Mouse (Mus musculus): ENCODE data around the gene Cngb1. TPM values are rescaled to one million over a fixed set of nuclear protein-coding genes. Genes with fewer than 3 reads are reported as not detected.

Cngb1 gene
- total RNA-seq, 1 experiment from 2014 or later: 2.6 TPM

- no peak for ATAC-seq (replicated peaks; ENCODE audit: low read depth, poor library complexity, severe bottlenecking)
These were observed 20.4 kb upstream of the Cngb1 start for GRCm38 (mm10) chr8:95326822-95327221.

GRCm38 (mm10) chr8:95324646-95325045 is 18.3 kb upstream of the Cngb1 start:
- no peak for ATAC-seq (replicated peaks; ENCODE audit: low read depth, poor library complexity, severe bottlenecking)

DNA sequence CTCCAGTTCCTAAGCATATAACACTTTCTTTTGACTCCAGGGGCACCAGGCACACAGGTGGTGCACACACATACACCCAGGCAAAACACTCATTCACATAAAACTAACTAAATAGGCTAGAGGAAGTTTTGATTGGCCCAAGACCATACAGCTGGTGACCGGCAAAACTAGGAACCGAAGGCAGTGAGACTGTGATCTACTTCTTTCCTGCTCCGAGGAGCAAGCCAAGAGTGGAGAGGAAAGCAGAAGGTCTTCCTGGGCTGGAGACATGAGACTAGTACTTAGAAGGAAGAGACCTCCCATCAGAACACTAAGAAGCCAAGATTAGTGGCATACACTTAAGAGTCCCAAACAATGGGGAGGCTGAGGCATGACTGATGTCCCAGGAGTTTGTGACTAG is 16.8 kb upstream of the Cngb1 start:
- ATAC-seq (replicated peaks; ENCODE audit: low read depth, poor library complexity, severe bottlenecking): no peak

GRCm38 (mm10) chr8:95320224-95321139 is 14.1 kb upstream of the Cngb1 start:
- ATAC-seq (replicated peaks; ENCODE audit: low read depth, poor library complexity, severe bottlenecking): peak; percentile 83

- ATAC-seq (replicated peaks; ENCODE audit: low read depth, poor library complexity, severe bottlenecking): no peak
These were observed 9.0 kb upstream of the Cngb1 start for GRCm38 (mm10) chr8:95315350-95315749.

- no peak for ATAC-seq (replicated peaks; ENCODE audit: low read depth, poor library complexity, severe bottlenecking)
These were observed 8.3 kb upstream of the Cngb1 start for GRCm38 (mm10) chr8:95314707-95315106.

GRCm38 (mm10) chr8:95313857-95314256 is 7.5 kb upstream of the Cngb1 start:
- ATAC-seq (replicated peaks; ENCODE audit: low read depth, poor library complexity, severe bottlenecking): no peak

- peak; percentile 74 for ATAC-seq (replicated peaks; ENCODE audit: low read depth, poor library complexity, severe bottlenecking)
These were observed 6.5 kb upstream of the Cngb1 start for GRCm38 (mm10) chr8:95312836-95313235.

GRCm38 (mm10) chr8:95310342-95310970 is 4.1 kb upstream of the Cngb1 start, which contains the start of gene Tepp:
Tepp (plus strand) TSS chr8:95310566.
- ATAC-seq (replicated peaks; ENCODE audit: low read depth, poor library complexity, severe bottlenecking): no peak

DNA sequence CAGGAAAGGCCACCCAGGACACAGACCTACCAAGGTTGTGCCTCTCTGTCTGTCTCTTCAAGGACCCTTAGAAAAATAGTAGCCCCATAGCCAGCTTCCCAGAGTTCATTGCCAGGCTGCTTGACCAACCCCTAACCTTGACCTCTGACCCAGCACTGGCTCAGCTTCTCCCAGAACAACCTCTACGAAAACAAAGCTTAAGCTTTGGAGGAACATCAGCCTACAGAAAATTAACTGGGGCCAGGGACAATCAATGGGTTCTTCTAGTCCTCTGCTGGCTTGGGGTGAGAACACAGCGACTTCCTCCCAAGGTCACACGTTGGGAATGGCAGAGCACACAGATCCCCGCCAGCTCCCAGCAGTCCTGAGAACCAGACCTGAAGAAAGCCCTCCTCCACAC is 859 bp downstream of the Cngb1 start:
- ATAC-seq (replicated peaks; ENCODE audit: low read depth, poor library complexity, severe bottlenecking): no peak

DNA sequence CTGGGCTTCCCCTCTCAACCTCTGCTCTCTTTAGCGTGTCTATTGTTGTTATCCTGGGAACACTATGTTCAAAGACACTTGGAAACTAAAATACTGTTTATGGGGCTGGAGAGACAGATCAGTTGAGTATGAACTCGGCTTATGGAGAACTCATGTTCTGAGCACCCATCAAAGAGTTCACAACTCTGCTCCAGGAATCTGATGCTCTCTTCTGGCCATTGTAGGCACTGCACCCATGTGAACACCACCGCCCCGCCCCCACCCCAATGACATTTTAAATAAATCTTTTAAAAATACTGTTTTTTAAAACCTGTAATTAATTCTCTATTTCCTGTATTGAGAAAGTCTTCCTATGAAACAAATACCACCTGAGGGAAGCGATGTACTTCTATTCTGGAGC is 4.0 kb downstream of the Cngb1 start:
- peak; percentile 92 for ATAC-seq (replicated peaks; ENCODE audit: low read depth, poor library complexity, severe bottlenecking)

DNA sequence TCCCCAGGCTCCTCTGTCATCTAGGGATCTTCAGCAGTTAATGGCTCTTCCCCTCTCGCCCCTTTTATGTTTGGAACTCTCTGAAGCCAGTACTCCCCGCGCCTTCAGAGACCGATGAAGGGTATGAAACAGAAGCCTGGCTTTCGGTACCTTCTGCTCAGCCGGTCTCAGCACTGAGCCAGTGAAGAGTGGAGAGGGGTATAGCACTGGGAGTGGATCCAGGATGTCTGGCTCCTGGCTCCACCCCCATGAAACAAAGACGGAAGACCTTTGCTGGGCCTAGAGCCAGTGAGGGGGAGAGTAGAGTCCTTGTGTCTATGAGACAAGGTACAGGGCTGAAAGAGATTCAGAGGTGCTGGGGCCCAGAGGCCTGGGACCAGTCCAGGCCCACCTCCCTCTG is 12.5 kb downstream of the Cngb1 start:
- peak; percentile 69 for ATAC-seq (replicated peaks; ENCODE audit: low read depth, poor library complexity, severe bottlenecking)

GRCm38 (mm10) chr8:95293172-95293571 is 13.2 kb downstream of the Cngb1 start:
- ATAC-seq (replicated peaks; ENCODE audit: low read depth, poor library complexity, severe bottlenecking): peak; percentile 61

DNA sequence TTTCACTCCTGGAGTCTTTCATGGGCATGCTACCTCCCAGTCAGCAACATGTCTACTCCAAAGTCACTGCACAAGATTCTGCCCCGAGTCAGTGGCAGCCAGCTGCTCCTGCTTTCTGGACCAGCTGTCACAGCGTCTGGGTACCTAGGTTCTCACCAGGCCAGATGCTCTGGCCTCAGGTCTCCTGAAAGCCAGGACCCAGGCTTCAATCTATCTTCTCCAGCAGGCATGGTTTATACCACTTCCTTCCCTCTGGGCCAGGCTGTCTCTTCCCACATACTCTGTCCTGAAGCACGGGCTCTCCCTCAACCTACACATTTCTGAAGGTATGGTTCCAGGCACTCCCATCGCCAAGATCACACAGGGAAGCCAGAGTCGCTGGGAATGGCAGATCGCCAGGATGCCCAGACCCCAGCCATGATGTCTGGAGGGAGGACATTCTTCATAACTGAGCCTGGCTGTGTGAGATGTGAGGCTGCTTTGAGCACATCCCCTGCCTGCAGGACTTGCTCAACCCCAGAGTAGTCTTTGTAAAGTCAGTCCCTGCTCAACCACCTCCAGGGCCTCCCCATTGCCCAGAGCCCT is 17.2 kb downstream of the Cngb1 start:
- ATAC-seq (replicated peaks; ENCODE audit: low read depth, poor library complexity, severe bottlenecking): peak; percentile 75

DNA sequence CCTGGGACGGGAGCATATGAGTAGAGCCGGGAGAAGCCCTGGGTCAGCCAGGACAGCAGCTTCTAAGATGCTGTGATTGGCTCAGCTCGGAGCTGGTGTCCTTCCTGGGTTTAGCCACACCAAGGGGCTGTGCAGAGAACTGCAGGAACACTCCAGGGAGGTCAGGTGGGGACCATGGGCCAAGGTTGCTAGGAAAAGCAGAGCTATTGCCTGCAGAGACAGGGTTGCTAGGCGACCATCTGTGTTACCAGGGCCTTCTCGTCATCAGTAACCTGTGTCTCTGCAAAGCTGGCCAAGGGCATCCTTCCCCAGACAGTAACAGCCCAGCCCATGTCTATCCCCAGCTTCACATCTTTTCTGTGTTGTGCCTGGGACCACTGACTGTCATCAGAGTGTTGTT is 24.9 kb downstream of the Cngb1 start:
- ATAC-seq (replicated peaks; ENCODE audit: low read depth, poor library complexity, severe bottlenecking): no peak

DNA sequence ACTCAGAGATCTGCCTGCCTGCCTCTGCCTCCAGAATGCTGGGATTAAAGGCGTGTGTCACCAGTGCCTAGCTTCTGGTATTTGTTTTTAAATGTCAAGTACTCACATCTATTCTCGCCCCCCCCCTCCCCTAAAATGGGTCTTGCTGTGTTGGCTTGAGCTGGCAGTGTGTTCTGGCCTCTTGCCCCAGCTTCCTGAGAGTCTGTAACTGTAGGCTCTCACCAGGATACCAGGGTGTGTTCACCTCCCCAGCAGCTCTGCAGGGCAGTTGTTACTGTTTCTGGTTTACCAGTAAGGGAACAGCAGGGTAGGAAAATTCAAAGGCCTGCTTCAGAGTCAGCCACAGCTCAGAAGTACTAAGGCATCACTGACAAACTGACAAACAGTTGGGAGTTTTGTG is 33.5 kb downstream of the Cngb1 start:
- no peak for ATAC-seq (replicated peaks; ENCODE audit: low read depth, poor library complexity, severe bottlenecking)

DNA sequence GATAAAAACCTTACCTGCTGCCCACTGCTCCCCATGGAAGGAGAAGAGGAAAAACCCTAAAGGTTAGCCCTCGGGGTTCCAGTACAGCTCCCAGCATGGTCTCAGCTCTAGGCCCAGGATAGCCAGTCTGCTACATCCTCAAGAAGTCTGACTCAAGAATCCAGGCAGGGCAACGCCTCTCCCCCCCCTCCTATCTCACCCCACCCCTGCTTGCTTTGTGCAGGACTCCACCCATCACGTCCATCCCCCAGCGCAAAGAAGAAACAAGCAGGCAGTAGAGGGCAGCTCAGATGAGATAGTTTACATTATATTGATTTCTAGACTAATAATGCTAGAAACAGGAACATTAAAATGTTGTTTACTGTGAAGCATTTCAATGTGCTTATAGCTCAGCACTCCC is 34.5 kb downstream of the Cngb1 start:
- ATAC-seq (replicated peaks; ENCODE audit: low read depth, poor library complexity, severe bottlenecking): peak; percentile 47; the same call in 1 of the 2 replicates

GRCm38 (mm10) chr8:95270501-95270900 is 35.9 kb downstream of the Cngb1 start:
- no peak for ATAC-seq (replicated peaks; ENCODE audit: low read depth, poor library complexity, severe bottlenecking)

GRCm38 (mm10) chr8:95262181-95262580 is 44.2 kb downstream of the Cngb1 start:
- ATAC-seq (replicated peaks; ENCODE audit: low read depth, poor library complexity, severe bottlenecking): 0 out of 2 replicates have a peak, but pooled peaks have one; percentile 42

GRCm38 (mm10) chr8:95255611-95256010 is 50.8 kb downstream of the Cngb1 start:
- no peak for ATAC-seq (replicated peaks; ENCODE audit: low read depth, poor library complexity, severe bottlenecking)

All from common myeloid progenitor, adult 5-6 weeks (primary cell).